Mouse (Mus musculus): ENCODE measurements around the gene Ppp6r1. TPM values are rescaled to one million over a fixed set of nuclear protein-coding genes. Genes with fewer than 3 reads are reported as not detected.
"Not testable (repeated sequence)": the region's sequence is repeated elsewhere in the genome, so short reads cannot be mapped to it uniquely, and the experiment has no call there.

Gene Ppp6r1
- polyA plus RNA-seq, 1 experiment from 2014 or later, result 10.9 TPM

- no peak for ATAC-seq (ENCODE audit: low read depth)
- Histone ChIP-seq H3K9me3 (ENCODE audit: control insufficient read depth, low read length) (no peaks in the 10 kb centered on the region), H3K4me2 (ENCODE audit: low read depth, low read length) (no peak overlapping the region), H3K36me3 (ENCODE audit: control insufficient read depth, insufficient read depth, low read length) (no peaks in the 10 kb centered on the region), H3K4me3 (ENCODE audit: low read depth, low read length) (no peak overlapping the region), H3K27me3 (ENCODE audit: control insufficient read depth, insufficient read depth, low read length) (no peaks in the 10 kb centered on the region), H3K9ac (replicated peaks; ENCODE audit: low read depth, low read length) (no peak overlapping the region), H3K4me1 (ENCODE audit: control insufficient read depth, insufficient read depth, low read length) (no peaks in the 10 kb centered on the region), H3K27ac (ENCODE audit: low read depth, low read length) (no peak overlapping the region)
- WGBS, result 65% methylated on average over 1 of the region's 1 CpGs
Measured at GRCm38 (mm10) chr7:4612956-4613355, 45.9 kb downstream of the Ppp6r1 start.

DNA sequence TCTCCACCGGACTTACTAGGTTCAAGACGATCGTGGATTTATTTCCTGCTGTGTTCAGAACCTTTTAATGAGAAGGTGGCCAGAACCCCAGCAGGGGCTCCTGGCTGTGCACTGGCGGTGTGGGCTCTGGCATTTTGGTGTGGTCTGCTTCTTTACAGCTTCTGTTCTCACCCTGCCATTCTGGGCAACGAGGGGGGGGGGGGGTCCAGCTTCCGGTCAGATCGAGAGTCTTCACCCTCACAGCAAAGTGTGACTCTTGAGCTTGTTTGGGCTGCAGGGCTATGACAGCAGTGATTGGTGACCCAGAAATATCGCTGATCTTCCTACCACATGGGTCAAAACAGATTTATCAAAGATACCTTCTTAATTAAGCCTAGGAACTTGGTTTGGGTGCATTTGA is 46.4 kb downstream of the Ppp6r1 start:
- no peak for ATAC-seq (ENCODE audit: low read depth)
- H3K4me2 ChIP-seq (ENCODE audit: low read depth, low read length), result no peak overlapping the region
- H3K27me3 ChIP-seq (ENCODE audit: control insufficient read depth, insufficient read depth, low read length), result no peaks in the 10 kb centered on the region
- H3K4me1 ChIP-seq (ENCODE audit: control insufficient read depth, insufficient read depth, low read length), result no peaks in the 10 kb centered on the region
- H3K9me3 ChIP-seq (ENCODE audit: control insufficient read depth, low read length), result no peaks in the 10 kb centered on the region
- H3K4me3 ChIP-seq (ENCODE audit: low read depth, low read length), result no peak overlapping the region
- H3K9ac ChIP-seq (replicated peaks; ENCODE audit: low read depth, low read length), result no peak overlapping the region
- WGBS, result 65% methylated on average over 8 of the region's 8 CpGs
- H3K27ac ChIP-seq (ENCODE audit: low read depth, low read length), result no peak overlapping the region
- no peaks in the 10 kb centered on the region for H3K36me3 ChIP-seq (ENCODE audit: control insufficient read depth, insufficient read depth, low read length)

- no peak overlapping the region for H3K27ac ChIP-seq (ENCODE audit: low read depth, low read length)
- ATAC-seq (ENCODE audit: low read depth), result no peak
Measured at GRCm38 (mm10) chr7:4611921-4612341, 46.9 kb downstream of the Ppp6r1 start.

DNA sequence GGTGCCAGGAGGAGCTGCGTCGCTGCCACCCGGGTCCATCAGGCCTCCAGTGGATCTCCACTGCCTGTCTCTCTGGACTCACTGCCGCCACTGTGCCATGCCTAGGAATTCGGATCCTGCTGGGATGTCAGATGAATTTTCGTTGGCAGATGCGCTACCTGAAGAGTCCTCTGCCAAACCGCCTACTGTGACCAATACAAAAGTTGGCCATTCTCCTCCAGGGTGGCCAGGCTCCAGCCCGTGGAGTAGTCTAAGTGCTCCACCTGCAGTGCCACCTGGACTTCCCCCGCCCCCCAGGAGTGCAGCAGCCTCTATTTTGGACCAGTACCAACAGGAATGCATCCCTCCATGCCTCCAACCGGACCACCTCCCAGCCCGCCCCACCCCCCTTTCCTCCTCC is 47.3 kb downstream of the Ppp6r1 start:
- no peak overlapping the region for H3K4me3 ChIP-seq (ENCODE audit: low read depth, low read length)
- H3K27me3 ChIP-seq (ENCODE audit: control insufficient read depth, insufficient read depth, low read length), result no peaks in the 10 kb centered on the region
- H3K4me1 ChIP-seq (ENCODE audit: control insufficient read depth, insufficient read depth, low read length), result no peaks in the 10 kb centered on the region
- H3K36me3 ChIP-seq (ENCODE audit: control insufficient read depth, insufficient read depth, low read length), result no peaks in the 10 kb centered on the region
- 86% methylated on average over 12 of the region's 12 CpGs for WGBS
- H3K9ac ChIP-seq (replicated peaks; ENCODE audit: low read depth, low read length), result no peak overlapping the region
- no peaks in the 10 kb centered on the region for H3K9me3 ChIP-seq (ENCODE audit: control insufficient read depth, low read length)
- no peak overlapping the region for H3K27ac ChIP-seq (ENCODE audit: low read depth, low read length)
- H3K4me2 ChIP-seq (ENCODE audit: low read depth, low read length), result no peak overlapping the region
- no peak for ATAC-seq (ENCODE audit: low read depth)

More at GRCm38 (mm10) chr7:4611921-4612341, 46.9 kb downstream of the Ppp6r1 start:
- Histone ChIP-seq H3K36me3 (ENCODE audit: control insufficient read depth, insufficient read depth, low read length) (no peaks in the 10 kb centered on the region), H3K27me3 (ENCODE audit: control insufficient read depth, insufficient read depth, low read length) (no peaks in the 10 kb centered on the region), H3K4me2 (ENCODE audit: low read depth, low read length) (no peak overlapping the region), H3K4me1 (ENCODE audit: control insufficient read depth, insufficient read depth, low read length) (no peaks in the 10 kb centered on the region), H3K9me3 (ENCODE audit: control insufficient read depth, low read length) (no peaks in the 10 kb centered on the region), H3K9ac (replicated peaks; ENCODE audit: low read depth, low read length) (no peak overlapping the region), H3K4me3 (ENCODE audit: low read depth, low read length) (no peak overlapping the region)
- 86% methylated on average over 12 of the region's 12 CpGs for WGBS

DNA sequence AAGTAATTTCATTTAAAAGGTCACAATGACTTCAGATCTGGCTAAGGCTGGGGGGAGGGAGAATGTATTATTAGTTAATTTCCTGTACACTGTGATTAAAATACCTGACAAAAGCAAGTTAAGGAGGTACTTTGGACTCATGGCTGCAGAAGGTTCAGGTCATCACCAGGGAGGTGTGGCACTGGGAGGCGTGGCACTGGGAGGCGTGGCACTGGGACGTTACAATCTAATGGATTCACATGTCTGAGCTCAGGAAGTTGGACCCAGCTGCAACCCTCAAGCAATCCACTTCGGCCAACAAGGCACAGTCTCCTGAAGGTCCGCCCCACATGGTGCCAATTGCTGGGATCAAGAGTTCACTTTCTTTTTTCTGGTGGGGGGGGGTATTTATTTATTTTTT is 50.8 kb downstream of the Ppp6r1 start:
- no peak overlapping the region for H3K4me3 ChIP-seq (ENCODE audit: low read depth, low read length)
- H3K9me3 ChIP-seq (ENCODE audit: control insufficient read depth, low read length), result no peaks in the 10 kb centered on the region
- no peak overlapping the region for H3K9ac ChIP-seq (replicated peaks; ENCODE audit: low read depth, low read length)
- H3K27me3 ChIP-seq (ENCODE audit: control insufficient read depth, insufficient read depth, low read length), result no peaks in the 10 kb centered on the region
- 64% methylated on average over 5 of the region's 5 CpGs for WGBS
- H3K4me2 ChIP-seq (ENCODE audit: low read depth, low read length), result no peak overlapping the region
- ATAC-seq (ENCODE audit: low read depth), result no peak
- H3K27ac ChIP-seq (ENCODE audit: low read depth, low read length), result no peak overlapping the region
- H3K36me3 ChIP-seq (ENCODE audit: control insufficient read depth, insufficient read depth, low read length), result no peaks in the 10 kb centered on the region
- no peaks in the 10 kb centered on the region for H3K4me1 ChIP-seq (ENCODE audit: control insufficient read depth, insufficient read depth, low read length)

DNA sequence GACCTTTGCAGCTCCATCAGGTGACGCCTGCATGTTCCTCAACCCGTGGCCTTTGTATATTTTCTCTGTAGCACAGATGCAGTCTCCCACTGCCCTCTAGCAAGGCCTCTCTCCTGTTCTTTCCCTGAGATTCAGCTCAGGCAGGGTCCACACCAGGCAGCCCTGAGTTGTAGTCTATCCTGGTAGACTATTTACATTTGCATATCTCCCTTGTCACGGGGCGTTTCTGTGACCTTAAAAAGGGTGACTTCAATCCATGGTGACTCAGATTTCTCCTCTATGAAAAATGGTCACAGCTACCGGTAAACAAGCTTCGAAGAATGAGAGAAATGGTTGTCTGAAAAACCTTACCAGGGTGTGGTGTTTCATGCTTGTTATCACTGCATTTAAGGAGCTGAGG is 54.9 kb downstream of the Ppp6r1 start, which contains the start of gene Ptprh:
Ptprh (minus strand) TSS at position 169 of the 400 bp plus-strand sequence.
- Histone ChIP-seq H3K4me3 (ENCODE audit: low read depth, low read length) (no peak within 1 kb of the TSS), H3K4me1 (ENCODE audit: control insufficient read depth, insufficient read depth, low read length) (no peaks in the 10 kb centered on the region), H3K36me3 (ENCODE audit: control insufficient read depth, insufficient read depth, low read length) (no peaks in the 10 kb centered on the region), H3K4me2 (ENCODE audit: low read depth, low read length) (no peak within 1 kb of the TSS), H3K9me3 (ENCODE audit: control insufficient read depth, low read length) (no peaks in the 10 kb centered on the region), H3K9ac (replicated peaks; ENCODE audit: low read depth, low read length) (no peak within 1 kb of the TSS), H3K27me3 (ENCODE audit: control insufficient read depth, insufficient read depth, low read length) (no peaks in the 10 kb centered on the region), H3K27ac (ENCODE audit: low read depth, low read length) (no peak within 1 kb of the TSS)
- 85% methylated on average over 6 of the region's 6 CpGs for WGBS
- ATAC-seq (ENCODE audit: low read depth), result no peak

GRCm38 (mm10) chr7:4602969-4603368 is 55.9 kb downstream of the Ppp6r1 start:
- H3K9me3 ChIP-seq (ENCODE audit: control insufficient read depth, low read length), result no peaks in the 10 kb centered on the region
- no peak for ATAC-seq (ENCODE audit: low read depth)
- H3K27me3 ChIP-seq (ENCODE audit: control insufficient read depth, insufficient read depth, low read length), result no peaks in the 10 kb centered on the region
- H3K36me3 ChIP-seq (ENCODE audit: control insufficient read depth, insufficient read depth, low read length), result no peaks in the 10 kb centered on the region
- no peak overlapping the region for H3K27ac ChIP-seq (ENCODE audit: low read depth, low read length)
- WGBS, result 85% methylated on average over 6 of the region's 6 CpGs
- no peak overlapping the region for H3K9ac ChIP-seq (replicated peaks; ENCODE audit: low read depth, low read length)
- no peak overlapping the region for H3K4me3 ChIP-seq (ENCODE audit: low read depth, low read length)
- no peak overlapping the region for H3K4me2 ChIP-seq (ENCODE audit: low read depth, low read length)
- no peaks in the 10 kb centered on the region for H3K4me1 ChIP-seq (ENCODE audit: control insufficient read depth, insufficient read depth, low read length)

- ATAC-seq (ENCODE audit: low read depth); H3K4me3 ChIP-seq (ENCODE audit: low read depth, low read length); H3K36me3 ChIP-seq (ENCODE audit: control insufficient read depth, insufficient read depth, low read length); H3K9me3 ChIP-seq (ENCODE audit: control insufficient read depth, low read length); H3K4me2 ChIP-seq (ENCODE audit: low read depth, low read length); H3K9ac ChIP-seq (replicated peaks; ENCODE audit: low read depth, low read length); H3K27me3 ChIP-seq (ENCODE audit: control insufficient read depth, insufficient read depth, low read length); H3K27ac ChIP-seq (ENCODE audit: low read depth, low read length); H3K4me1 ChIP-seq (ENCODE audit: control insufficient read depth, insufficient read depth, low read length): not testable (repeated sequence)
- 70% methylated on average over 4 of the region's 4 CpGs for WGBS
Measured at GRCm38 (mm10) chr7:4597046-4597445, 61.8 kb downstream of the Ppp6r1 start.

Measured in neural tube, embryonic 14.5 days (tissue).